Mouse (Mus musculus) kidney, adult 2 months (tissue): ENCODE data around the gene Clint1. TPM values are rescaled to one million over a fixed set of nuclear protein-coding genes. Genes with fewer than 3 reads are reported as not detected.
A peak's percentile ranks its signal among the peaks of the same experiment; 100 is the strongest.

Experiments used
- DNase-seq: peaks from one replicate; pipeline ENCODE4 v3.0.0; 2021
- H3K27ac ChIP-seq: fragments of 200-500 bp; 2 replicates; pipeline ENCODE4 v1.5.1; 2012; ENCODE audit warnings: low read depth, low read length, control low read depth, inconsistent platforms; ENCODE audit not compliant: insufficient read depth
- H3K27me3 ChIP-seq: fragments of 200-500 bp; replicated peaks from 2 replicates; pipeline ENCODE4 v1.6.1; 2012; ENCODE audit warnings: mild to moderate bottlenecking, moderate library complexity, low read length, inconsistent platforms; ENCODE audit not compliant: control insufficient read depth, insufficient read depth
- H3K36me3 ChIP-seq: fragments of 200-500 bp; 2 replicates; pipeline ENCODE4 v1.6.1; 2012; ENCODE audit warnings: mild to moderate bottlenecking, moderate library complexity, low read length, inconsistent platforms; ENCODE audit not compliant: control insufficient read depth, insufficient read depth
- H3K4me1 ChIP-seq: fragments of 200-500 bp; 2 replicates; pipeline ENCODE4 v1.6.1; 2011; ENCODE audit warnings: low read length; ENCODE audit not compliant: control insufficient read depth, insufficient read depth
- H3K4me3 ChIP-seq: fragments of 200-500 bp; 2 replicates; pipeline ENCODE4 v1.5.1; 2011; ENCODE audit warnings: mild to moderate bottlenecking, low read depth, low read length, control low read depth; ENCODE audit not compliant: insufficient read depth
- CTCF ChIP-seq: fragments of 200-500 bp; conservative IDR thresholded peaks from 2 replicates; pipeline ENCODE4 v1.5.1; 2011; ENCODE audit warnings: low read depth, mild to moderate bottlenecking, control low read depth, low read length, moderate library complexity, mixed read lengths; ENCODE audit not compliant: insufficient read depth, insufficient read length
- POLR2A ChIP-seq: fragments of 200-500 bp; IDR thresholded peaks from one replicate; pipeline ENCODE4 v1.6.1; 2011; ENCODE audit warnings: low read depth, low read length, control low read depth
- WGBS: fragments of 180-500 bp; shearing (Covaris S2); methylation state at CpG from one replicate; pipeline ENCODE4 v1.1.7; 2018; 5-methylcytosine and 5-hydroxymethylcytosine counted together
- polyA plus RNA-seq: library from polyadenylated mRNA; depleted of rRNA; stranded (reverse); fragments of >200 nt; gene quantifications from 2 replicates; pipeline ENCODE4 v1.2.3, GENCODE M21; 2012

The Clint1 gene
- polyA plus RNA-seq, 1 experiment, result 63.0 TPM

DNA sequence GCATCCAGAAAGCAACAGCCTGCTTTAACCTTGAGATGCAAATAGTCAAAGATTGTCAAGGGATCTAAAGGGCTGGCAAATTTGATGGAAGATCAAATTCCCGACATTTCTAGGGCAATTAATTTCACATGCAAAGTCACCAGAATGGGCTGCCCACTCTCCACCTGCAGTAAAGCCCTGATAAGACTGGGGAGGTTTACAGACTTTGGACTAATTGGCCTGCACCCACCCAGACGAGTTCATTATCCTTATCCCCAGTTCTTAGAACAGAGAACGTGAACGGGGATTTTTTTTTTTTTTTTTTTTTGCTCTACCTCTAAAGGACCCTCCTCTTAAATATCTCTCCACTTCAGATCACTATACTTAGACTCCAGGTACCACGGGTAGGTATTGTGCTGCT is 42.4 kb upstream of the Clint1 start:
- 43% methylated on average over 5 of the region's 5 CpGs for WGBS
- Histone ChIP-seq H3K4me3 (no peak overlapping the region), H3K27me3 (no peaks in the 10 kb centered on the region), H3K36me3 (no peaks in the 10 kb centered on the region), H3K4me1 (peaks cover 19% of the 10 kb centered on the region), H3K27ac (no peak overlapping the region)
- TF ChIP-seq CTCF (no peak), POLR2A (no peak)
- DNase-seq, result no peak

DNA sequence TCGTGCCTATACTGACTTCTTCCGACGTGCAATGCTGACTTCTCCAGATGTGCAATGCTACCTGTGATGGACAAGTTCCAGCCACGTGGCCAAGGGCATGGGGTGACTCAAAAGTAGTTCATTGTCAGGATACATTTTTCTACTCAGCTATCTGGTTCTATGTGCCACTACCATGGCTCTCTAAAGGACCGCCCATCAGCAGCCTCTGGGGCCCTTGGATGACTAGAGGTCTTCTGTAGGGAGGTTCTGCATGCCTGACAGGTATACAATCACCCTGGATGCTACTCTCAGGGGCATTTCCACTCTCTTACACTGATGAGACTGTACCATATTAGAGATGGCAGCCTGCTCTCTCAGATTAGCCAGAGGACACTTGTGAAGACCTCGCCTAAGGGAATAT is 41.8 kb upstream of the Clint1 start:
- Histone ChIP-seq H3K4me3 (no peak overlapping the region), H3K27me3 (no peaks in the 10 kb centered on the region), H3K27ac (no peak overlapping the region), H3K36me3 (no peaks in the 10 kb centered on the region), H3K4me1 (peaks cover 19% of the 10 kb centered on the region)
- WGBS, result 63% methylated on average over 6 of the region's 6 CpGs
- no peak for DNase-seq
- TF ChIP-seq POLR2A, result no peak
- no peak for TF ChIP-seq CTCF

DNA sequence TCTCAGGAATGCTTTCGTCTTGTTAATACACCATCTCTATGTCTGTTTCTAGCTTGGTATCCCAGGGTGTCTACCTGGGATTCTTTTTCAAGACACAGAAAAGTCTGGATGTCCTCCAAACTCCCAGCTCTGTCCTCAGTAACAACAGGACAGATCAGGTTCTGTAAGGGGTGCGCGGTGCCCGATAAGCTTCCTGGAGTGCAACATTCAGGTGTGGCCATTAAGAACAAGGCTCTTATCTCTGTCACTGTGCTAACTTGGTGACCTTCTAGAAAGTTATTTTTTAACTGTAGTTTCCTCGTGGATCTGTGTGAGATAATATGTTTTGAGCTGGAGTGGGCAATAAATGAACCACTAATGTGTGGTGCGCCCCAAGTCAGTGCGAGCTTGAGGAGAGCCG is 41.0 kb upstream of the Clint1 start:
- H3K36me3 ChIP-seq, result no peaks in the 10 kb centered on the region
- H3K27me3 ChIP-seq, result no peaks in the 10 kb centered on the region
- TF ChIP-seq CTCF (no peak), POLR2A (no peak)
- peaks cover 13% of the 10 kb centered on the region for H3K4me1 ChIP-seq
- 78% methylated on average over 8 of the region's 8 CpGs for WGBS
- no peak overlapping the region for H3K4me3 ChIP-seq
- H3K27ac ChIP-seq, result no peak overlapping the region
- no peak for DNase-seq

DNA sequence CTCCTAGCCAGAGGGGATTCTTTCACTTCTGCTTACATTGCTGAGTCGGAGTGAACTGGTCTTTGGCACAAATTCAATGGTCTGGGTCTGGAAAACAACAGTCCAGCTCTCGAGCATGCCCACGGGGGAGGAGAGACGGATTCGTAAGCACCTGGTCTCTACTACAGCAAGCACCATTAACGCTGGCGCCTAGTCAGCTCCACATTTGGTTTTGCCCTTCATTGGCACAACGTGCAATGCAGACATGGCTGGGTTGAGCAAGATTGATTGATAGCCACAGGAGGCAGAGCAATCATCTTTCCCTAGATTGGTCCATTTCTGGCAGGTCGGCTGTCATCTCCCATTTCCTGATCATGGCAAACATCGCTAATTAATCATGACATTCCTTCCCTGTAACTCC is 36.2 kb upstream of the Clint1 start:
- TF ChIP-seq POLR2A, result no peak
- no peak for TF ChIP-seq CTCF
- H3K27me3 ChIP-seq, result no peaks in the 10 kb centered on the region
- WGBS, result 76% methylated on average over 10 of the region's 10 CpGs
- H3K36me3 ChIP-seq, result no peaks in the 10 kb centered on the region
- H3K4me1 ChIP-seq, result no peaks in the 10 kb centered on the region
- no peak for DNase-seq
- H3K4me3 ChIP-seq, result no peak overlapping the region
- no peak overlapping the region for H3K27ac ChIP-seq

DNA sequence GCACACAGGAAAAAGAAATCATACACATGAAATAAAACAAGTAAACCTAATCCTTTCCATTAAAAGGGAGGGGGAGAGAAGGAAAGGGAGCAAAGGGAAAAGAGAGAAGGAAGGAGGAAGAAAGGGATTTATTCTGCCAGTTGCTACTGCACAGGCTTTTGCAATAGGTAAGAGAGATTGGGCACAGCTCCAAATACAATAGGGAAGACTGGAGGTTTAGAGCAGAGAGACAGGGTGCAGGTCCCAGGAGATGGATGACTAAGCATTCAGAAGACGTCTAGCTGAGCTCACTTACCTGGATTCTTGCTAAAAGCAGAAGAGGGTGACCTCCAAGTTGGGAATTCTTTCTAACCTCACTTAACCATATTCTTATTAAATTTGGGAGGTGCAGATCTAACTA is 35.1 kb upstream of the Clint1 start:
- Histone ChIP-seq H3K4me3 (no peak overlapping the region), H3K36me3 (no peaks in the 10 kb centered on the region), H3K4me1 (no peaks in the 10 kb centered on the region), H3K27me3 (no peaks in the 10 kb centered on the region), H3K27ac (no peak overlapping the region)
- TF ChIP-seq CTCF (no peak), POLR2A (no peak)
- WGBS, result 36% methylated on average over 1 of the region's 1 CpGs
- peak; percentile 60 for DNase-seq

DNA sequence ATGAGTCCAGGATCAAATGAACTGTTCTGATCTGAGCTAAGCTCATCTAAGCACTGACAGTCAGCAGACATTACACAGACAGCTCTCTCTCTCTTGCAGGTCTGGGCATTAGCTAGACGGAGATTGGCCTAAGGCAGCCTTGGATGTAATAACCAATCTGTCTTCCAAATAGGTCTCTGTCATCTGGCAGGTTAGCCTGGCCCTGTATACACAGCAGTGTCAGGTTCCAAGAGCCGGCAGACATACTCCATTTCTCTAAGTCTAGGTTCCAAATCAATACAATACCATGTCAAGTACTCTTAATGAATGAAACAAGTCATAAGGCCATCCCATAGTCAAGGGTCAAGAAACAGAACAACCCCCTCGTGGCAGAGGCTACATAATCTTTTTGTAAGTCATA is 33.9 kb upstream of the Clint1 start:
- TF ChIP-seq CTCF (no peak), POLR2A (no peak)
- Histone ChIP-seq H3K27me3 (no peaks in the 10 kb centered on the region), H3K4me3 (no peak overlapping the region), H3K27ac (no peak overlapping the region), H3K36me3 (no peaks in the 10 kb centered on the region), H3K4me1 (no peaks in the 10 kb centered on the region)
- 59% methylated on average over 3 of the region's 3 CpGs for WGBS
- no peak for DNase-seq

DNA sequence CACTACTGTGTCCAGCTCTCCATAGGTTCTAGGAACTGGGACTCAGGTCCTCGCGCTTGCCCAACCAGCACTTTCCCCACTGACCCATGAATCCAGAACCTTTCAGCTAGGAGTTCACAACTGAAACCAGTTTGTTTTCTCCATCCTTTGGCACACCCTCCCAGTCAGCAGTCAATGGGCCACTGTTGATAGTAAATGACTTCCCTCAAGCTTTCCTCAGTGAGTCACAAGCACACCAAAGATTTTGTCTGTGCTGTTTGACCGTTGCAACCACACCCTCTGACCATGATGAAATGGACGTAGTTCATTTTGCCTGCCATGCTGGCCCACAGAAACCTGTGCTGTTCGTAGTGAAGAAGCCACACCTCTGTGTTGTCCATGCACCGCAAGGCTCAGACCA is 30.9 kb upstream of the Clint1 start:
- TF ChIP-seq CTCF (no peak), POLR2A (no peak)
- Histone ChIP-seq H3K4me3 (no peak overlapping the region), H3K27ac (no peak overlapping the region), H3K27me3 (no peaks in the 10 kb centered on the region), H3K36me3 (no peaks in the 10 kb centered on the region), H3K4me1 (no peaks in the 10 kb centered on the region)
- no peak for DNase-seq
- 93% methylated on average over 6 of the region's 6 CpGs for WGBS

DNA sequence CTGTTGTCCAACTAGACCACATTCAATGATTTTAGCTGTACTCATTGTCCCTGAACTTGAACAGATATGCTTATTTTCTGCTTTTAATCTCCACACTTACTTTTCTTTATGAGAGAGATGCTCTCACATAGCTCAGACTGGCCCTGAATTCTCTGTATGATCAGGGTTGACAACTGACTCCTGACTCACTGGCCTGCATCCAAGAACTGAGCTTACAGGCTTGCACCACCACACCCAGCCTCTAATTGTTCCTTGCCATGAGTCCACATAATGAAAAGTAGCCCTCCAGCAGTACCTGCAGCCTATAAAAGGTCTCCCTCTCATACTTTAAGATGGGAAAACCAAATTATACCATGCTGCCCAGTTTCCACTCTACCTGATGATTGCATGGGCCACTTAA is 21.7 kb upstream of the Clint1 start:
- no peaks in the 10 kb centered on the region for H3K4me1 ChIP-seq
- H3K27me3 ChIP-seq, result no peaks in the 10 kb centered on the region
- DNase-seq, result no peak
- no peak overlapping the region for H3K4me3 ChIP-seq
- no peak overlapping the region for H3K27ac ChIP-seq
- H3K36me3 ChIP-seq, result no peaks in the 10 kb centered on the region
- TF ChIP-seq POLR2A (no peak), CTCF (no peak)
